Mouse (Mus musculus) heart, embryonic 10.5 days (tissue): ENCODE data around the gene Cbfa2t3. TPM values are rescaled to one million over a fixed set of nuclear protein-coding genes. Genes with fewer than 3 reads are reported as not detected.

ENCODE experiments used
- DNase-seq: peaks from one replicate; pipeline ENCODE4 v3.0.0-alpha.2; 2017; ENCODE audit warnings: low spot score
- H3K27ac ChIP-seq: fragments of 300-500 bp; sonication (generic); 2 replicates; pipeline ENCODE4 v1.5.1; 2016; ENCODE audit warnings: mild to moderate bottlenecking
- H3K27me3 ChIP-seq: fragments of 300-500 bp; sonication (generic); 2 replicates; pipeline ENCODE4 v1.6.1; 2016; ENCODE audit warnings: mild to moderate bottlenecking; ENCODE audit not compliant: poor library complexity, insufficient read depth, severe bottlenecking
- H3K36me3 ChIP-seq: fragments of 300-500 bp; sonication (generic); 2 replicates; pipeline ENCODE4 v1.6.1; 2016; ENCODE audit warnings: mild to moderate bottlenecking, moderate library complexity
- H3K4me1 ChIP-seq: fragments of 300-500 bp; sonication (generic); 2 replicates; pipeline ENCODE4 v1.6.1; 2016; ENCODE audit warnings: mild to moderate bottlenecking
- H3K4me3 ChIP-seq: fragments of 300-500 bp; sonication (generic); 2 replicates; pipeline ENCODE4 v1.5.1; 2016; ENCODE audit warnings: mild to moderate bottlenecking, moderate library complexity
- H3K9me3 ChIP-seq: fragments of 300-500 bp; sonication (generic); 2 replicates; pipeline ENCODE4 v1.6.1; 2016; ENCODE audit warnings: mild to moderate bottlenecking, moderate library complexity
- WGBS: fragments of 180-500 bp; shearing (Covaris S2); methylation state at CpG from one replicate; pipeline ENCODE4 v1.1.7; 2016; 5-methylcytosine and 5-hydroxymethylcytosine counted together
- polyA plus RNA-seq: library from polyadenylated mRNA; unstranded; fragments of >200 nt; fragmentation: Nextera tagmentation; extraction: Ambion mirVana; gene quantifications from 2 replicates; pipeline ENCODE4 v1.2.1, GENCODE M21; 2016

The Cbfa2t3 gene
- 3.8 and 5.5 TPM in 2 replicates for polyA plus RNA-seq

DNA sequence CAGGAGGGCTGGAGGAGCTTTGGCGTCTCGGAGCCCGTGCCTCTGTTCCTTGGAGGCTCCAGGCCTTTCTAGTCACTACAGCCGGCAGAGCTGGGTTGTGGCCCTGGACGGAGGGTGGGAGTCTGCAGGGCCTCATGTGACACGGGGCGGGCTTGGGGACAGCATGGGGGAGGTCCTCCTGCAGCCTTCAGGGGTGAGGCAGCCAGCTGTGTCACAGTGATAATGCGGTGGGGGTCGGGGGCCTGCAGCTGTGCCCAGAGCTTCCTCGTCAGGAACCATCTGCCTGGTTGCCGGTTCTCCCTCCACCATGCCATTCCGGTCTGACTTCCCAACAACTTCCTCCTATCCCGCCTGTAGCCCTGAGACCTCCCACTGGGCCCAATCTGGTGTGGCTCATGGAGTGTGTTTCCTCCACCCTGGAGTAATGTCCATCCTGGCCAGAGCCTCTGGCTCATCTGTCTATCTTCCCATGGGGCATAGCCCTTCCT is at the start of gene Cbfa2t3:
TSS of gene Cbfa2t3 (minus strand) at position 105 of the 488 bp plus-strand sequence.
- DNase-seq: peak; percentile 93
- Histone ChIP-seq H3K4me3 (peak within 1 kb of the TSS; percentile 47), H3K27ac (peak within 1 kb of the TSS; percentile 80), H3K27me3 (peaks cover 9% of the 10 kb centered on the region; the same call in 1 of the 2 replicates), H3K4me1 (peaks cover 69% of the 10 kb centered on the region), H3K9me3 (no peaks in the 10 kb centered on the region), H3K36me3 (no peaks in the 10 kb centered on the region)
- WGBS: 29% methylated on average over 13 of the region's 13 CpGs

DNA sequence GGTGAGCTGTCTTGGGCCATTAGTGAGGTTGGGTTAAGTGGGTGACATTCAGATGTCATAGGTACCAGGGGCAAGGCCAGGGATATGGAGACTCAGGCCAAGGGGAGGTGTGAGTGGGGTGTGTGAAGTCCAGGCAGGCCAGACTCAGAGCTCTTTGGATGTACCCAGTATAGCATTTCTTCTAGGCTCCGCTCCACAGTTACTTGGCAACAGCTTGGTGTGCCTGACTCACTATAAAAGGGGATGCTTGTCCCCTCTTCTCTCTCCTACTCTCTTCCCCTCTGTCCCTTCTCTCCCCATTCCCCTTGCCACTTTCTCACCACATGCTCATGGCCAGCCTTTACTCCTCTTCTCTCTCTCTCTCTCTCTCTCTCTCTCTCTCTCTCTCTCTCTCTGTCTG is 48.9 kb upstream of the Cbfa2t3 start:
- H3K4me3 ChIP-seq: no peak overlapping the region
- H3K36me3 ChIP-seq: no peaks in the 10 kb centered on the region
- DNase-seq: no peak
- peaks cover 98% of the 10 kb centered on the region for H3K27me3 ChIP-seq
- no peaks in the 10 kb centered on the region for H3K9me3 ChIP-seq
- peaks cover 18% of the 10 kb centered on the region for H3K4me1 ChIP-seq
- no peak overlapping the region for H3K27ac ChIP-seq
- 92% methylated on average over 1 of the region's 1 CpGs for WGBS

DNA sequence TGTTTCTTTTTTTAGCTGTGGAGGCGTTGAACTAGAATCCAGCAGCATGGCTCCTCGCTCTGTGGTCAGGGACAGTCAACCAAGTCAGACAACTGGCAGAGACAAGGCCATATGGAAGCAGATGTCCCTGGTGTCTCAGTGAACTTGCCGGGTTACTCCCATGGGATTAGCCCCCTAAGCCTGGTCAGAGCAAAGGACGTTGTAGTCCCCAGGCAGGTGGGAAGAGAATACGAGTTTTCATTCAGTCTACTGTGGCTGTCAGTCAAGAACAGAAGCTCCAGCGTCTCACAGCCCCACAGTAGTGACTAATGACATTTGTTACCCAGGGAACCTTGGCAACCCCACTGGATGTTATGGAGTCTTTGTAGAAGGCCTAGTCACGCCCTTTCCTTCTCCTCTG is 47.5 kb upstream of the Cbfa2t3 start:
- peaks cover 98% of the 10 kb centered on the region for H3K27me3 ChIP-seq
- no peak overlapping the region for H3K27ac ChIP-seq
- DNase-seq: no peak
- 34% methylated on average over 7 of the region's 7 CpGs for WGBS
- peaks cover 18% of the 10 kb centered on the region for H3K4me1 ChIP-seq
- no peaks in the 10 kb centered on the region for H3K9me3 ChIP-seq
- H3K36me3 ChIP-seq: no peaks in the 10 kb centered on the region
- no peak overlapping the region for H3K4me3 ChIP-seq

DNA sequence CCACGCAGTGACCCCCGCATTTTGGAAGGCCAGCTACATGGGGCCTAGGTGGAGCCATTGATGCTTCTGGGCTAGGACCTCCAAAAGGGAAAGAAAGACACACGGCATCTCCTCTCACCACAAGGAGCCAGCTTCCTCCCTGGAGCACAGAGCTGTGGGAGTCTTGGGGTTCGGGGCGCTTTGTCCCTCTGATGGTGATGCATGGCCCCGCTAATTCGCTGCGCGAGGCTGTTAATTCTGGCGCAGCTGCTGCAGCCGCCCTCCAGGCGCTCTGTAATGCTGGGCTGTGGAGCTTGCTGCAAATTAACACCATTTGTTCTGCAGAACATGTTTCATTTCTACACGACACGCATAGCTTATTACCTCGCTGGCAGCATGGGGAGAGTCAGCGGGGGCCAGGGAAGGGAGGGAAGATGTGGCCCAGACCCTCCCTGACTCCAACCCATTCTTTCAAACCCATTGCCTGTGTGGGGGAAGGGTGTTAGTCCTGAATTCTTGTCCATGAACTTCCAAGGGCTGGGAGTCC is 46.9 kb upstream of the Cbfa2t3 start:
- H3K4me1 ChIP-seq: peaks cover 18% of the 10 kb centered on the region
- DNase-seq: no peak
- H3K4me3 ChIP-seq: no peak overlapping the region
- WGBS: 13% methylated on average over 16 of the region's 16 CpGs
- H3K36me3 ChIP-seq: no peaks in the 10 kb centered on the region
- H3K27ac ChIP-seq: no peak overlapping the region
- H3K27me3 ChIP-seq: peaks cover 98% of the 10 kb centered on the region
- no peaks in the 10 kb centered on the region for H3K9me3 ChIP-seq

DNA sequence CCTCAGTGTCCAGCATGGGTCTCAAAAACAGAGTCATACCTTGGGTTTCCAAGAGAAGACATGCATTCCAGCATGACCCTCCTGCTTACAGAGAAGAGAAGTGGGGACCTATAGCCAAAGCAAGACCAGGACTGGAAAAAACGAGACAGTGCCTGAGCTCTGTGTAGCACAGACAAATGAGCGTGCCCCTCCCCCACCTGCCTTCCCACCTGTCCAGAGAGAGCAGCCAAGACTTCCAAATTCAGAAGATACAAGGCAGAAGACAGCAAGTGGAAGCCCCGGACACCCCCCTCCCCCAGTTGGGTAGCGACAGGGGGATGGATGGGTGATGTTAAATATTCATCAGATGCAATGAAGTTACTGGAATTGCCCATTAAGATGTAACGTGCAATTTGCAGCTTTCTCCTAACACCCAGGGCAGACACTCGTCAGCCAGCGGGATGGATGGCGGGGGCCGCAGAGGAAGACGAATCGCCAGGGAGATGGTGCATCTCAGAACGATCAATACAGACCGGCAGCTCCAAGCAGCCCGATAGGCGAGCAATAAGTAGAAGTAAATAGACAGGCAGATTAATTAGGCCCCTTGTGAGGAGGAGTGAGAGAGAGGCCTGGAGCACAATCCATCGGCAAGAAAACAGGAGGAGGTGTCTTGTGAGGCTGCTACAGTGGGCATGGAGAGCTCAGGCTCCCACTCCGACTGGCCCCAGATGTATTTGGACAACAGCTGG is 46.3 kb upstream of the Cbfa2t3 start:
- H3K27ac ChIP-seq: no peak overlapping the region

DNA sequence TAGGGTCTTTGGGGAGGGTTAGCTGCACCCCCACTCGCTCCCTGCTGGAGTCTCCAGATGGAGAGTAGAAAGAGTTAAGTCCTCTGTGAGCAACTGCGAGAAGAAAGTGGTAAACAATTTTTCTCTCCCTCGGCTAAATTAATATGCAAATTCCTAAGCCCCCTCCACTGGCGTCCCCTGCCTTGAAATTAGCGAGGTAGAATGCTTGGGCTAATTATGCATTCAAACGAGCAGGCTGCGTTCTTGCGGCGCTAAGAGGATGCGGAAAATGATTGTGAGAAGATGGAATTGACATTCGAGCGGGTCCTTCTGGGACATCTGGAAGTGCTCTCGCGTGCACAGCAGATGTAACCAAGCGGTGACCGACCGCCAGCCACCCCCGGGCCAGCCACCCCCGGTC is 43.6 kb upstream of the Cbfa2t3 start:
- Histone ChIP-seq H3K27me3 (peaks cover 96% of the 10 kb centered on the region), H3K4me1 (peaks cover 36% of the 10 kb centered on the region), H3K4me3 (no peak overlapping the region), H3K9me3 (no peaks in the 10 kb centered on the region), H3K36me3 (no peaks in the 10 kb centered on the region), H3K27ac (no peak overlapping the region)
- DNase-seq: no peak
- WGBS: 28% methylated on average over 19 of the region's 19 CpGs

More for the DNA sequence above, 46.3 kb upstream of the Cbfa2t3 start:
- Histone ChIP-seq H3K9me3 (no peaks in the 10 kb centered on the region), H3K4me3 (no peak overlapping the region), H3K4me1 (peaks cover 18% of the 10 kb centered on the region), H3K36me3 (no peaks in the 10 kb centered on the region), H3K27me3 (peaks cover 98% of the 10 kb centered on the region)
- 28% methylated on average over 17 of the region's 17 CpGs for WGBS
- DNase-seq: no peak

DNA sequence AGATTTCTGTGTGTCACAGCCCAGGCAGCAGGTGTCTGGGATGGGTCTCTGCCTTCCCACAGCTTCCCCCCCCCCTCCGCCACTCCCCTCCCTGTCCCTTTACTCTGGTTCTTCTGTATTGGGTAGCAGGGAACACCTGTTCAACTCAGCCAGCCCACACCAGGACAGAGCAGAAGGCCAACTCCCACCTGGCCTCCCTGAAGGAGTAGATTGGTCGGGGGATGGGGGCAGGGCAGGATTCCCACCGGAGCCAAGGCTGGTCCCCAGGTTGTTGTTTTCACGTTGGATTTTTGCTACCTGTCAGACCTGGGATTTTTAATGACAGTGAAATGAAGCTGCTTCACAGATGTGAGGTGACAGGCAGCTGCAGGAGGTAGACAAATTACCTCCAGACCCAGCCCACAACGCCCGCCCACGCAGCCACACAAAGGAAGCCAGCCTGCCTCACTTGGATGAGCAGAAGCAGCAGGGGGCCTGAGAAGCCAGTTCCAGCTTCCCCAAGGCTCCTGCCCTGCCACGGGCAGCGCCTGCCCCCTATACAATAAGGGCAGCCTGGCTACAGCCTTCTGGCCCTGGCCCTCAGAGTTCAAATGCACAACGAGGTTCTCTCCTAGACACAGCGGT is 40.3 kb upstream of the Cbfa2t3 start:
- 0 out of 2 replicates have a peak overlapping the region, but pooled peaks have one; percentile 31 for H3K27ac ChIP-seq
- peaks cover 49% of the 10 kb centered on the region for H3K4me1 ChIP-seq
- no peaks in the 10 kb centered on the region for H3K36me3 ChIP-seq
- H3K4me3 ChIP-seq: no peak overlapping the region
- peaks cover 66% of the 10 kb centered on the region for H3K27me3 ChIP-seq
- no peaks in the 10 kb centered on the region for H3K9me3 ChIP-seq
- no peak for DNase-seq
- 33% methylated on average over 11 of the region's 11 CpGs for WGBS

DNA sequence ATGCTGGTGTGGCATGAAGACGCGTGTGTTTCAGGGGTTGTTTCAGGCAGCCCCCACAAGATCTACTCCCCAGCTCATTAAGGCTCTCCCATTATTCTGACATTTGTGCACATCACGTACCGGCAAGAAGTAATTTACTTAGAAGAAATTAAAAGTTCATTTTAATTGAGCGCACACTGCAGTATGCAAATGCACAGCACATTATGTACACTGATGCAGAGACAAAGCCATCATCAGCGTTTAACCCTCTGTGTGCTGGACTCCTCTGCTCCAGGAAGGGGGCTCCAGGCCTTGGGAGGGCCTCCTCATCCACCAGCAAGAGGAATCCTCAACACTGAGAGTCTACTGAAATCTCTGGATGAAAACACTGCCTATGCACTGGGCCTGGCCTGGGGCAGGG is 39.0 kb upstream of the Cbfa2t3 start:
- H3K4me3 ChIP-seq: no peak overlapping the region
- H3K27me3 ChIP-seq: peaks cover 66% of the 10 kb centered on the region
- no peaks in the 10 kb centered on the region for H3K36me3 ChIP-seq
- no peak for DNase-seq
- 86% methylated on average over 6 of the region's 6 CpGs for WGBS
- H3K4me1 ChIP-seq: peaks cover 49% of the 10 kb centered on the region
- no peak overlapping the region for H3K27ac ChIP-seq
- no peaks in the 10 kb centered on the region for H3K9me3 ChIP-seq

DNA sequence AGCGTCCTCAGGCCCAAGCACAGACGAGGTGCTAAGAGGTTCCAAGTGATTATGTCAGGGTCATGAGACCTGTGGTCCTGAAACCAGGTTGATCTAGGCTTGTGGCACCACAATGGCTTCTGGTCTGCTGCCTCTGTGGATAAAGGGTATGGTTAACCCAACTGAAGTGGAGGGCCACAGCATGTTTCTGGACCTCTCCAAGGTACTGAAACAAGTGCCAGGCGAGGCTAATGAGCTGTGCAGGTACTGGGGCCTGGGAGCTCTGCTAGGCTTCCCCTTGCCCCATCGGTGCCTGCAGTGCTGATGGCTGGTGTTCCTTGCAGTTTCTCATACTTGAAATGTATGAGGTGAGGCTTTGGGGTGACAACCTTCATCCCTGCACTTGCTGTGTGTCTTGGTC is 38.2 kb upstream of the Cbfa2t3 start:
- Histone ChIP-seq H3K4me3 (0 out of 2 replicates have a peak overlapping the region, but pooled peaks have one; percentile 33), H3K9me3 (no peaks in the 10 kb centered on the region), H3K27ac (no peak overlapping the region), H3K27me3 (peaks cover 63% of the 10 kb centered on the region), H3K4me1 (peaks cover 49% of the 10 kb centered on the region), H3K36me3 (no peaks in the 10 kb centered on the region)
- no peak for DNase-seq
- WGBS: 37% methylated on average over 4 of the region's 4 CpGs

DNA sequence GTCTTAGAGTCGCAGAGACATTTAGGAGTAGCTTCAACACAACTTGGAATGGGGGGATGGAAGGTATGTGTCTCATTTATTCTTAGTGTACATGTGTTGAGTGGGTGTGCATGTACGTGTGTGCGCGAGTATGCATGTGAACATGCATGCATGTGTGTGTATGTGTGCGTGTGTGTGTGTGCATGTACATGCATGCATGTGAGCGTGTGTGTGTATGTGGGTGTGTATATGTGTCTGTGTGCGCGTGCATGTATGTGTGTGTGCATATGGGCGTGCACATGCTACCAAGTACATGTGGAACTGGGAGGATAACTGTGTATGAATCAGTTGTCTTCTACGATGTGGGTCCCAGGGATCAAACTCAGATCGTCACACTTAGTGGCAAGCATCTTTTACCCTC is 37.7 kb upstream of the Cbfa2t3 start:
- DNase-seq: no peak
- Histone ChIP-seq H3K4me3 (peak overlapping the region; percentile 33), H3K36me3 (no peaks in the 10 kb centered on the region), H3K27me3 (peaks cover 61% of the 10 kb centered on the region), H3K9me3 (no peaks in the 10 kb centered on the region), H3K4me1 (peaks cover 49% of the 10 kb centered on the region), H3K27ac (no peak overlapping the region)
- WGBS: 82% methylated on average over 11 of the region's 11 CpGs

DNA sequence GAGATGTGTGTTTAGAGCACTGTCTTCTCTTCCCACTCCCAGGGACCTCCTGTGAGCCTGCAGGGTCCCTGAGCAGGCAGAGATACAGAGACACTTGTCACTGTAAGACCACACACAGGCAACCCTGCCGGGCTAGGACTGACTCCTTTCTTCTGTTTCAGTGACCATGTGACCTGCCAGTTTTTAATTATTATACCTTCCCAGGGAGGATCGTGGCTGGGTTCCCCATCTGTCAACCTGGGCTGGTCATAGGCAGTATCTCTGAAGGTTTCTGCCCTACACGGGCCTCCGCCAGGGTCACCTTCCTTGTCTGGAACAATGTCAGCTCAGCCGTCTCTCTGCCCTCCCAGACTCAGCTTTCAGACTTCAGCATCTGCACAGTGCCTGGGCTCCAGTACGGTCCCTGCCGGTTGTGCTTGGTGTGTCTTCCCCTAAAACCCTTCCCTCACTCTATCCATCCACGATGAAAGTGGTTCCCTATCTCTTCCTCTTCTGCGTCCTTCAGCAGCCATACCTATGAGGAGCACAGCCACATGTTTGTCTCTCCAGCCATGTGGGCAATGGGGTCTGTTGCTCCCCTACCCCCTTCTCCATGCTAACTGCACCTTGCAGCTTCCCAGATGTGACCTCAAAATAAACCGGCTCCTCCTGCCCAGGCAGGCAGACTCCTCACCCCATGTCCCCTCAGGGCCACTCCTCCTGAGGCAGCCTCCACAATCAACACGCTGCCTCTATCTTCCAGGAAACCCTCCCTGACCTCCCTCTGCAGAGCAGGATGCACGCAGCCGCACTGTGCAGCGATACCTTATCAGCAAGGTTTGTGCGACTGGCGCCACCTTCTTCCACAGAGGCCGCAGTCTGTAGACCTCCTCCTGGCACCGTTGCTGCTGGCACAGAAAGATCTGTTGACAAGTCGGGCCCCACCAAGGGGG is 36.9 kb upstream of the Cbfa2t3 start:
- H3K4me1 ChIP-seq: peaks cover 49% of the 10 kb centered on the region
- no peaks in the 10 kb centered on the region for H3K9me3 ChIP-seq
- peak overlapping the region; percentile 70 for H3K27ac ChIP-seq
- peak overlapping the region; percentile 33 for H3K4me3 ChIP-seq
- 22% methylated on average over 19 of the region's 19 CpGs for WGBS
- H3K27me3 ChIP-seq: peaks cover 53% of the 10 kb centered on the region
- DNase-seq: peak; percentile 92
- H3K36me3 ChIP-seq: no peaks in the 10 kb centered on the region

DNA sequence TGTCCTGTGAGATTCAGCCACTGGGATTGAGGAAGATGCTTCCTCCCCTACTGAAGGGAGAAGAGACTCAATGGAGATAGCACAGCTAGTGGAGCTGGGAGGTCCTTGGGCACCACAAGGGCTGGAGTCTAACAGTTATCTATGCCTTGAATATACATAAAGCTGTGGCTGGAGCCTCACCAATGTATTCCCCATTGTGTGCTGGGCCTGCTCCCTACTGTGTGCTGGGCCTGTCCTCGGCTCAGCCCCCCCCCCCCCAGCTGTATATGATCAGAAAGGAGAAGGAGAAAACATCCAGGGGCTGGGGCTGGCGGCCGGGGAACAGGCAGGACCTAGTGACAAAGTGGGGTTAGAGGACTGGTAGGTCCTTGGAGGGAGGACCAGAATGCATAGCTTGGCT is 36.2 kb upstream of the Cbfa2t3 start:
- H3K4me1 ChIP-seq: peaks cover 49% of the 10 kb centered on the region
- DNase-seq: no peak
- H3K27ac ChIP-seq: peak overlapping the region; percentile 70
- H3K4me3 ChIP-seq: no peak overlapping the region
- no peaks in the 10 kb centered on the region for H3K36me3 ChIP-seq
- WGBS: 67% methylated on average over 3 of the region's 3 CpGs
- no peaks in the 10 kb centered on the region for H3K9me3 ChIP-seq
- H3K27me3 ChIP-seq: peaks cover 46% of the 10 kb centered on the region
